Comparison of ENCODE assay signal across 11 mouse cellular contexts in the genomic region with DNA sequence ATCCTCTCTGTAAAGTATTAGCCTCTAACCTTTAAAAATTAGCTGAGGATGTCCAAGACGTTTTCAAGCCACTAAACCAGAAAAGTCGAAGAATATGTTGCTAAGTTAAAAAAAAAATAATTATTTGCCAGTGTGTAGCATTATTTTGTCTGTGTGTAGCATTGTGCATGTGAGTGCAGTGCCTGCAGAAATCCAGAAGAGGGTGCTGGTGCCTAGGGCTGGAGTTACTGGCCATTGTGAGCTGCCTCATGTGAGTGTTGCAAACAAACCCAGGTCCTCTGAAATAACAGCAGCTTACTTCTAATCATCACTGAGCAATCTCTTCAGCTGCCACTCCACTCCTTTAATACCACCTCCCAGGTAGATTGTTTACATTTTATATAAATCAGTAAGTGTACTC.
DNase-seq lines count a peak whose midpoint lies in the region; ATAC-seq and TF ChIP-seq lines count a peak whose summit lies in the region.
"Had no signal": no experiment of that assay in that cellular context is flagged by ENCODE, and none has a peak within 500 bp of the region (broad histone marks: within the 10 kb centered on the region; RNA-seq: fewer than 3 reads in every experiment).

No protein-coding gene starts in this region.

- no peak for ATAC-seq in heart, postnatal 0 days (ENCODE audit: insufficient read depth, low read depth)
- ATAC-seq in midbrain, embryonic 14.5 days (ENCODE audit: low FRiP score, low TSS enrichment) = no peak
- no peak for ATAC-seq in stomach, postnatal 0 days (ENCODE audit: low FRiP score, low TSS enrichment)

- no peak for DNase-seq in heart, postnatal 0 days (ENCODE audit: low spot score)
- DNase-seq in heart, postnatal 25 days (ENCODE audit: low spot score) = no peak
- peak; percentile 30 for DNase-seq in midbrain, embryonic 14.5 days
- DNase-seq in midbrain, embryonic 10.5 days (ENCODE audit: low spot score) = no peak
- peak; percentile 23 to 35 for DNase-seq in adrenal gland, postnatal 36 days
- no peak for DNase-seq in stomach, postnatal 0 days (ENCODE audit: low spot score)
- DNase-seq in frontal cortex, postnatal 25 days (ENCODE audit: low spot score in 2 of 2) = no peak
- no peak for DNase-seq in thymus, postnatal 25 days
- DNase-seq: thymus, adult 18-20 months had no signal

- no peaks in the 10 kb centered on the region for H3K27me3 ChIP-seq in heart, postnatal 0 days (ENCODE audit: control insufficient read depth, insufficient read depth, low read length)
- no peaks in the 10 kb centered on the region for H3K27me3 ChIP-seq in midbrain, embryonic 14.5 days (ENCODE audit: control insufficient read depth, insufficient read depth, low read length)
- H3K27me3 ChIP-seq in midbrain, embryonic 10.5 days (ENCODE audit: low read depth, poor library complexity, severe bottlenecking) = no peaks in the 10 kb centered on the region
- no peaks in the 10 kb centered on the region for H3K27me3 ChIP-seq in stomach, postnatal 0 days (ENCODE audit: control insufficient read depth, insufficient read depth, low read length)
- H3K27me3 ChIP-seq: heart, embryonic 12.5 days; limb, embryonic 13.5 days had no signal

- no peaks in the 10 kb centered on the region for H3K36me3 ChIP-seq in heart, postnatal 0 days (replicated peaks; ENCODE audit: control insufficient read depth, insufficient read depth, low read length)
- no peaks in the 10 kb centered on the region for H3K36me3 ChIP-seq in midbrain, embryonic 14.5 days (ENCODE audit: control insufficient read depth, insufficient read depth, low read length)
- no peaks in the 10 kb centered on the region for H3K36me3 ChIP-seq in midbrain, embryonic 10.5 days
- no peaks in the 10 kb centered on the region for H3K36me3 ChIP-seq in stomach, postnatal 0 days (ENCODE audit: control insufficient read depth, insufficient read depth, low read length)
- H3K36me3 ChIP-seq: heart, embryonic 12.5 days; limb, embryonic 13.5 days had no signal

- no peaks in the 10 kb centered on the region for H3K9me3 ChIP-seq in heart, postnatal 0 days (replicated peaks; ENCODE audit: control insufficient read depth, low read length)
- no peaks in the 10 kb centered on the region for H3K9me3 ChIP-seq in midbrain, embryonic 14.5 days (ENCODE audit: control insufficient read depth, low read length)
- H3K9me3 ChIP-seq in midbrain, embryonic 10.5 days (replicated peaks) = no peaks in the 10 kb centered on the region
- no peaks in the 10 kb centered on the region for H3K9me3 ChIP-seq in stomach, postnatal 0 days (ENCODE audit: control insufficient read depth, low read length)
- H3K9me3 ChIP-seq: heart, embryonic 12.5 days; limb, embryonic 13.5 days had no signal

- intact Hi-C loops in heart, postnatal 25 days (cut with DNase I) = no loop called here

- no peak overlapping the region for H3K27ac ChIP-seq in heart, postnatal 0 days (ENCODE audit: low read depth)
- no peak overlapping the region for H3K27ac ChIP-seq in midbrain, embryonic 14.5 days (replicated peaks; ENCODE audit: low read depth, low read length)
- H3K27ac ChIP-seq in midbrain, embryonic 10.5 days (replicated peaks) = no peak overlapping the region
- H3K27ac ChIP-seq in stomach, postnatal 0 days (replicated peaks) = no peak overlapping the region
- H3K27ac ChIP-seq: limb, embryonic 13.5 days had no signal

- peak; percentile 40 for TF ChIP-seq CTCF in heart, postnatal 0 days (IDR thresholded peaks at IDR 0.05; ENCODE audit: low read depth)
- TF ChIP-seq CTCF in stomach, postnatal 0 days (IDR thresholded peaks at IDR 0.05; ENCODE audit: low read depth) = peak; percentile 72

- no peak overlapping the region for H3K9ac ChIP-seq in heart, postnatal 0 days (replicated peaks; ENCODE audit: low read depth, low read length)
- no peak overlapping the region for H3K9ac ChIP-seq in midbrain, embryonic 14.5 days (replicated peaks; ENCODE audit: low read length)
- no peak overlapping the region for H3K9ac ChIP-seq in stomach, postnatal 0 days (ENCODE audit: low read length)
- H3K9ac ChIP-seq: heart, embryonic 12.5 days; limb, embryonic 13.5 days had no signal

- no peak overlapping the region for H3K4me2 ChIP-seq in heart, postnatal 0 days (ENCODE audit: low read depth, low read length)
- H3K4me2 ChIP-seq in midbrain, embryonic 14.5 days (ENCODE audit: low read length) = no peak overlapping the region
- H3K4me2 ChIP-seq in stomach, postnatal 0 days (replicated peaks; ENCODE audit: low read depth) = no peak overlapping the region
- H3K4me2 ChIP-seq: heart, embryonic 12.5 days; limb, embryonic 13.5 days had no signal

- 58% methylated on average over 2 of the region's 2 CpGs for WGBS in heart, postnatal 0 days
- 64% methylated on average over 2 of the region's 2 CpGs for WGBS in midbrain, embryonic 14.5 days
- WGBS in midbrain, embryonic 10.5 days = 51% methylated on average over 2 of the region's 2 CpGs
- WGBS in stomach, postnatal 0 days = 57% methylated on average over 2 of the region's 2 CpGs

- no peak for TF ChIP-seq EP300 in heart, postnatal 0 days (IDR thresholded peaks at IDR 0.05; ENCODE audit: low read depth)
- TF ChIP-seq EP300 in stomach, postnatal 0 days (optimal IDR thresholded peaks at IDR 0.05) = no peak

- H3K4me3 ChIP-seq in heart, postnatal 0 days (ENCODE audit: low read depth, low read length) = no peak overlapping the region
- no peak overlapping the region for H3K4me3 ChIP-seq in midbrain, embryonic 14.5 days (replicated peaks; ENCODE audit: low read depth, low read length)
- H3K4me3 ChIP-seq in midbrain, embryonic 10.5 days = no peak overlapping the region
- no peak overlapping the region for H3K4me3 ChIP-seq in stomach, postnatal 0 days (ENCODE audit: low read depth, low read length)
- H3K4me3 ChIP-seq: heart, embryonic 12.5 days; limb, embryonic 13.5 days had no signal

- no peaks in the 10 kb centered on the region for H3K4me1 ChIP-seq in heart, postnatal 0 days (ENCODE audit: control insufficient read depth, insufficient read depth)
- no peaks in the 10 kb centered on the region for H3K4me1 ChIP-seq in midbrain, embryonic 14.5 days (ENCODE audit: control insufficient read depth, insufficient read depth, low read length)
- H3K4me1 ChIP-seq in midbrain, embryonic 10.5 days = 0 out of 2 replicates have a peak, but pooled peaks cover 4% of the 10 kb centered on the region
- H3K4me1 ChIP-seq in stomach, postnatal 0 days (replicated peaks; ENCODE audit: control insufficient read depth, insufficient read depth) = no peaks in the 10 kb centered on the region
- H3K4me1 ChIP-seq: heart, embryonic 12.5 days; limb, embryonic 13.5 days had no signal

Comparison
In these comparisons a context has a peak if more than half of its experiments do, and no peak if none do; other contexts are left out.
1. DNase-seq: peak in midbrain, embryonic 14.5 days (single experiment) and adrenal gland, postnatal 36 days (2 of 2); none in heart, postnatal 0 days (single experiment), heart, postnatal 25 days (single experiment), midbrain, embryonic 10.5 days (single experiment), stomach, postnatal 0 days (single experiment), frontal cortex, postnatal 25 days (0 of 2) and thymus, postnatal 25 days (single experiment).